Mouse (Mus musculus) forebrain, embryonic 16.5 days (tissue): ENCODE measurements at regions not wholly inside any gene's neighbourhood (a gene's known extent, or its start where the extent isn't known, plus 50 kb on each side); places are given as distances from the start of the nearest gene placed in this dataset.

Experiments
- ATAC-seq: fragments of 200-750 bp; cut with Nextera tagmentation; 2 replicates; pipeline ENCODE4 v1.8.0; 2017; ENCODE audit warnings: mild to moderate bottlenecking, moderate library complexity
- H3K27ac ChIP-seq: fragments of 300-500 bp; sonication (generic); 2 replicates; pipeline ENCODE4 v1.5.1; 2014; ENCODE audit warnings: low read length, control low read depth
- H3K27me3 ChIP-seq: fragments of 300-500 bp; sonication (generic); replicated peaks from 2 replicates; pipeline ENCODE4 v1.6.1; 2014; ENCODE audit warnings: low read length; ENCODE audit not compliant: control insufficient read depth, insufficient read depth
- H3K36me3 ChIP-seq: fragments of 300-500 bp; sonication (generic); 2 replicates; pipeline ENCODE4 v1.6.1; 2014; ENCODE audit not compliant: control insufficient read depth, insufficient read depth
- H3K4me1 ChIP-seq: fragments of 300-500 bp; sonication (generic); replicated peaks from 2 replicates; pipeline ENCODE4 v1.6.1; 2014; ENCODE audit warnings: low read length; ENCODE audit not compliant: control insufficient read depth, insufficient read depth
- H3K4me2 ChIP-seq: fragments of 300-500 bp; sonication (generic); 2 replicates; pipeline ENCODE4 v1.6.1; 2014; ENCODE audit warnings: mild to moderate bottlenecking, low read length, control low read depth
- H3K4me3 ChIP-seq: fragments of 300-500 bp; sonication (generic); replicated peaks from 2 replicates; pipeline ENCODE4 v1.5.1; 2014; ENCODE audit warnings: mild to moderate bottlenecking, low read length, control low read depth
- H3K9ac ChIP-seq: fragments of 300-500 bp; sonication (generic); replicated peaks from 2 replicates; pipeline ENCODE4 v1.6.1; 2014; ENCODE audit warnings: low read depth, low read length, control low read depth
- H3K9me3 ChIP-seq: fragments of 300-500 bp; sonication (generic); 2 replicates; pipeline ENCODE4 v1.6.1; 2016; ENCODE audit warnings: low read length; ENCODE audit not compliant: control insufficient read depth
- WGBS: fragments of 180-500 bp; shearing (Covaris S2); extraction: QIAGEN DNeasy Blood & Tissue Kit; methylation state at CpG from one replicate; pipeline ENCODE4 v1.1.7; 2014; 5-methylcytosine and 5-hydroxymethylcytosine counted together

DNA sequence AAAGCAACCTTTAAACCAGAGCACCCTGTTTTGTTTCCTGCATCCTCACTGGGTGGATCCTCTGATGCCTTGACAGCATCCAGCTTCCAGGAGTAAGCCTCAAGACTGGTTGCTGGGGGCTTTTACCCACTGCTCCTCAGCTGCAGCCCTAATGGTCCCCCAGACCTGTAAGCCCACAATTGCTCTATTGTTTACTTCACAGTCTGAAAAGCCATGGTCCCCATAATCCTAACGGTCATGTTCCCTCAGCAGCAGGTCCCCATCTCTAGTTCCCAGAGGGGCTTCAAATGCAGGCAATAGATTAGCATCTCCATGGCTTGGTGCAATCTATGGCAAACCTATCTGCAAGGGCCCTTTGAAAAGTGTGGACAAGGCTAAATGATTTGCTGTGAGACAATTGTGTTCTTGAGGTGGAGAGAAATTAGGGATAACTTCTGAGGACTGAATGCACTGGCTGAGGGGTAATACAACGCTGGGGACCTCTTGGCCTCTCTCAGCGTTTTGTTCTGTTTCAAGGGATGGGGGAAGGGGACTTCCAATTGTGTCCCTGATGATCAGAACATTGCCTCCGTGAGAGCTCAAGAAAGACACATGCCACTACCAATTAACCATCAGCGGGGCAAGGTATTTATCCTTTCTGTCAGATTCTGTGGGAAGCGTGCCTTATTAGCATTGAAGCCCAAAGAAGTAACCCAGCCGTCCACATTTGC, 341.1 kb upstream of the Adgrl2 start:
- Histone ChIP-seq H3K4me2 (no peak overlapping the region), H3K4me3 (no peak overlapping the region), H3K9ac (no peak overlapping the region), H3K27me3 (no peaks in the 10 kb centered on the region), H3K9me3 (no peaks in the 10 kb centered on the region), H3K4me1 (no peaks in the 10 kb centered on the region), H3K36me3 (no peaks in the 10 kb centered on the region), H3K27ac (no peak overlapping the region)
- 8% methylated on average over 7 of the region's 7 CpGs for WGBS
- ATAC-seq = no peak

DNA sequence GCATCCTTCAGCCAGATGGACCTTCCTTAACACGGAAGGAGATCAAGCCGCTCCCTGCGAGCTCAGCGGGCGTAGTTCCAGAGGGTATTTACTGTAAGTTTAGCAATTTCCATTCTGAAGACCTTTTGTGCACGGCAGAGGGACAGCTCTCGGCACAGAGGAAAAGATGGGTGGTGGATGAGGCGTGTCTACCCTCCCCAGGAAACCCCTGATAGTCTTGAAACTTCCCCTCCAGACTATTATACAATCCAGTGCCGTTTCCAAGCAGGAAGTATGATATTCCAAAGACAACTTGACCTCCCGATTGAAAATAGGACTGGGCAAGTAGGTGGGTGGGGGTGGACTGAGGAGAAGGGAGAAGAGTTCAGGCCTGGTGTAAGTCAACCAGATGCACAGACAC, 340.4 kb upstream of the Adgrl2 start:
- H3K4me2 ChIP-seq = no peak overlapping the region
- 70% methylated on average over 10 of the region's 10 CpGs for WGBS

DNA sequence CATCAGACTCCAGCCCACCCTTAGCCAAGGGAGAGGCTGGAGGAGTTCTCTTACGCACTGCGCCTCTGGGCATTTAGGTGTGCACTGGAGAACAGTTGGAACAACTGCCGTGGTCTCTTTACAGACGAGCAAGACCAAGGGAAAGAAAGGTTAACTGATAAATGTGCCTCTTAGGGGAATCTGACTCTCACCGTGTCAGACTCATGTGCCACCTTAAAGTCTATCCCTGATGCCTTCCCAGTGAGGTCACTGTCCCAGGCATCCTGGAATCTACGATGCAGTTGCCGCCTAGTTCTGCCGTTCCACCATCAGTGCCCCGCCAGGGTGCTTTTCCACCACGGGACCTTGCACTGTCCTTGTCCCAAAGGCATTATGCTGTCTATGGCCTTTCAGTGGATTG, 339.7 kb upstream of the Adgrl2 start:
- H3K9ac ChIP-seq = no peak overlapping the region
- no peak for ATAC-seq
- 81% methylated on average over 10 of the region's 10 CpGs for WGBS
- no peaks in the 10 kb centered on the region for H3K27me3 ChIP-seq
- H3K4me1 ChIP-seq = no peaks in the 10 kb centered on the region
- H3K9me3 ChIP-seq = no peaks in the 10 kb centered on the region
- H3K27ac ChIP-seq = no peak overlapping the region
- H3K36me3 ChIP-seq = no peaks in the 10 kb centered on the region
- H3K4me2 ChIP-seq = no peak overlapping the region
- no peak overlapping the region for H3K4me3 ChIP-seq

More for the DNA sequence above, 340.4 kb upstream of the Adgrl2 start:
- Histone ChIP-seq H3K4me1 (no peaks in the 10 kb centered on the region), H3K4me3 (no peak overlapping the region), H3K9me3 (no peaks in the 10 kb centered on the region), H3K27ac (no peak overlapping the region), H3K9ac (no peak overlapping the region), H3K36me3 (no peaks in the 10 kb centered on the region), H3K27me3 (no peaks in the 10 kb centered on the region)
- ATAC-seq = no peak

DNA sequence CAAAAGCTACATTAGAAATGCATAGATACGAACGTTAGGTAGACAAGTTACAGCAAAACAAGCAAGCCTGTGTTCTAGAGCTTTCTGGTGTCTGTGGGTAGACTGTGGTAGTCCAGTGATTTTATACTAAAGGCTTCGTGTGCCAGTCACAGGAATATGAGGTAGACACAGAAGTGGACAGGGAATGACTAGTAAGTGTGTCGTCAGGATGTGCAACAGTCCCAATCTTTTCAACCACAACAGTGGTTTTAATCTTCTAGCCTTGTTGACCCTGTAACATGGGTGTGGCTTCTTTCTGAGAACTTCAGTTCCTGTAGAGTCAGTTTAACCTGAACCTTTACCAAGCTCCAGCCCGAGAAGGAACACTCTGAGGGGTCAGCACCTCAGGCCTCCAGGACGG, 339.3 kb upstream of the Adgrl2 start:
- Histone ChIP-seq H3K36me3 (no peaks in the 10 kb centered on the region), H3K4me3 (no peak overlapping the region), H3K27ac (no peak overlapping the region), H3K27me3 (no peaks in the 10 kb centered on the region), H3K9me3 (no peaks in the 10 kb centered on the region), H3K4me1 (no peaks in the 10 kb centered on the region), H3K9ac (no peak overlapping the region), H3K4me2 (no peak overlapping the region)
- WGBS = 91% methylated on average over 6 of the region's 6 CpGs
- ATAC-seq = no peak

DNA sequence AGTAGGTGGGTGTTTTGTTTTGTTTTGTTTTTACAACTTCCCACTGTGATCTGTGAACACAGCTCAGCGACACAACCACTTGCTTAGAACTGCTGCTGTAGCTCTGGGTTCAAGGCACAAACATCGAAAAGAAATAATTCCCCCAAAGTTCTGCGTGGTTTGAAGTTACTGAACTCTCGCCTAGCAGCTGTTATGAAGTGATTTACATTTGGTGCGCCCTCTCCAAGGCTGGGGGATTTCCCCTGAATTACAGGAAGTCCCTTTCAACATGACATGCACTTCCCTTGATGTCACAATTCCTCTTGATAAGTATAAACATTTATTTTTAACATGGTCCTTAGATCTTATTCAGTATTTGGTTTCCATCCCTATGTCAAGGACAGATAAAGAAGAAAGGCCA, 336.3 kb upstream of the Adgrl2 start:
- H3K4me2 ChIP-seq = no peak overlapping the region
- no peaks in the 10 kb centered on the region for H3K4me1 ChIP-seq
- H3K9me3 ChIP-seq = no peaks in the 10 kb centered on the region
- H3K9ac ChIP-seq = no peak overlapping the region
- H3K4me3 ChIP-seq = no peak overlapping the region
- H3K27ac ChIP-seq = no peak overlapping the region
- 61% methylated on average over 5 of the region's 5 CpGs for WGBS
- H3K36me3 ChIP-seq = no peaks in the 10 kb centered on the region
- ATAC-seq = no peak
- H3K27me3 ChIP-seq = no peaks in the 10 kb centered on the region

DNA sequence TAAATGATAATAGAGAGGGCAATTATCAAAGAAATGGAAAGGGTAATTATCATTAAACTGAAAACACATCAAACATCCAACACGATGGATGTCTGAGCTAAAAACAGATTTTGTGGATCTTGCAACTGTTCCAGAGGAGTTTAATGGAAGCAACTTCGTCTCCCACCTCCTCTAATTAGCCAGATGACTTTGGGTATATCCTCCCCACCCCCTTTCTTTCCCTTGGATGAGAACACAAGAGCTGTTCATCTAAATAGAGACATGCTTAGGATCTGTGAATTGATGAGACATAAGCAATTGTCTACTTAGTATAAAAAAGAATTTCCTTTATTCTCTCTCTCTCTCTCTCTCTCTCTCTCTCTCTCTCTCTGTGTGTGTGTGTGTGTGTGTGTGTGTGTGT, 333.7 kb upstream of the Adgrl2 start:
- no peaks in the 10 kb centered on the region for H3K9me3 ChIP-seq
- H3K4me1 ChIP-seq = no peaks in the 10 kb centered on the region
- no peak overlapping the region for H3K4me3 ChIP-seq
- no peak overlapping the region for H3K27ac ChIP-seq
- no peak overlapping the region for H3K9ac ChIP-seq
- H3K4me2 ChIP-seq = no peak overlapping the region
- no peaks in the 10 kb centered on the region for H3K27me3 ChIP-seq
- no peaks in the 10 kb centered on the region for H3K36me3 ChIP-seq
- 25% methylated on average over 2 of the region's 2 CpGs for WGBS
- peak; percentile 62; the same call in 1 of the 2 replicates for ATAC-seq

DNA sequence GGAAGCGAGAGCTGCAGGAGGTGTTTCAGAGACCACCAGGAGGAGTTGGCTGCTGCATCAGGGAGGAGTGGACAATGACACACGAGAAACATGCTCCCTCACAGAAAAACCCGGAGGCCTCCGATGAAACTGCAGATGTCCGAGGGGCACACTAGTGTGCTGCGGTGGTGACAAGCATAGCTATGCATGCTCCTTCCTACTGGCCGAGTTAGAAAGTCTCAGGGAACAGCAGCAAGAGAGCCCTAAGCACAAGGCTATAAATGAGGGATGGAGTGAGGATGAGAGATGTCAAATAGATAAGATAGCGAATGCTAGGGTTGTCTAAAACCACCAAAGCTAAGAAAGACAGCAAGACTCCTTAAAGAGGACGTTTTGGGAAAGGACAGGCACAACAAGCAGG, 328.4 kb upstream of the Adgrl2 start:
- Histone ChIP-seq H3K9ac (no peak overlapping the region), H3K4me3 (no peak overlapping the region), H3K4me2 (no peak overlapping the region), H3K36me3 (no peaks in the 10 kb centered on the region), H3K27ac (no peak overlapping the region), H3K4me1 (no peaks in the 10 kb centered on the region), H3K27me3 (no peaks in the 10 kb centered on the region), H3K9me3 (no peaks in the 10 kb centered on the region)
- ATAC-seq = no peak
- WGBS = 68% methylated on average over 9 of the region's 9 CpGs

DNA sequence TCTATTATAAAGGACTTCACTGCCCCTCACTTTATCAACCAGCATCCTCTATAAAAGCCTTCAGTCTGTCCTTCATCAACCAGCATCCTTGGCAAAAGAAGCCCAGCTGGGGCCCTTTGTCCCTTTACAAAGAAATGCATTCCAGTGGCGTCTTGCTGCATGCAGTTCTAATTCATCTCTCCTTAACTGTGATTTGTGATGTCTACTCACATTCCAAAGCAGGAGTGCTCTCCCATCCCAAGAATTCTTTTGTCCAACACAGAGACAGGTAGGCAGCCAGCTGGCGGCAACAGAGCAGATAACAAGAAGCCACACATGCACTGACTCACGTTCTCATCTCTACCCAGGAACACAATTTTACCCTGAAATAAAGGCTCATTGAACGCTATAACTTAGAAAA, 323.9 kb upstream of the Adgrl2 start:
- H3K4me1 ChIP-seq = no peaks in the 10 kb centered on the region
- no peaks in the 10 kb centered on the region for H3K9me3 ChIP-seq
- no peaks in the 10 kb centered on the region for H3K27me3 ChIP-seq
- no peak overlapping the region for H3K27ac ChIP-seq
- H3K4me3 ChIP-seq = no peak overlapping the region
- no peak overlapping the region for H3K9ac ChIP-seq
- H3K4me2 ChIP-seq = no peak overlapping the region
- ATAC-seq = no peak
- no peaks in the 10 kb centered on the region for H3K36me3 ChIP-seq
- WGBS = 46% methylated on average over 4 of the region's 4 CpGs

DNA sequence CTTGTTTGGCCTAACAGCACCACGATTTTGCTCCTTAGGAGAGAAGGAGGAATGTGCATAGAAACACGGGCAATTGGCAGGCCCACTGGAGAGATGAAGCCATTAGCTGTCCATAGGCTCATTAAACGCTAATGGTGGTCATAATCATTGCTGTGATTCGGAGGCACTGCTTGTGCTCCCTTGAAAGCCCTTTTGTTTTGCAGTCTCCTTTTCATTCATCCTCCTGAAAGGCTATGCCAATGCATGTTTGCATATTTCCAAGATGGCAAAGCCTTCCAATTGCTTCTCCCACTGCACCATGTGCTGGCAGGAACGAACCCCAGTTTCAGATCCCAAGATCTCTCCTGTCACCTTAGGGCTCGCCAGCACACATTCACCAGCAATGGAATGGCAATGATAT, 322.9 kb upstream of the Adgrl2 start:
- ATAC-seq = peak; percentile 77
- WGBS = 22% methylated on average over 6 of the region's 6 CpGs

DNA sequence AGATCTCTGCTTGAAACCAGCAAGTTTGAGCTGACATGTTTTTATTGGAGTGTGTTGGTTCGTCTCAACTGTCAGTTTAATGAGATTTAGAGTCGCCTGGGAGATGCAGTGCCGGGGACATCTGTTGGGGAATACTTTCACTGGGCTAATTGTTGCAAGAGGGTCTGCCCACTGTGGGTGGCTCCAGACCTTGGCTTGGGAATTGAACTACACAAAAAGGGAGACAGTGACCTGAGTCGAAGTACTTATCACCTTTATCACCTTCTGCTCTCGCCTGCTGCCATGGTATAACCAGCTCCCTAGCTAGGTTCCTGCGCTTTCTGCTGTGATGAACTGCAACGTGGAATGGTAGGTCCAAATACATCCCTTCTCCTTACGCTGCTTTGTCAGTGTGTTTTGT, 321.2 kb upstream of the Adgrl2 start:
- Histone ChIP-seq H3K4me3 (no peak overlapping the region), H3K27ac (no peak overlapping the region), H3K4me1 (peaks cover 2% of the 10 kb centered on the region; the same call in 1 of the 2 replicates), H3K36me3 (no peaks in the 10 kb centered on the region), H3K27me3 (no peaks in the 10 kb centered on the region), H3K4me2 (no peak overlapping the region), H3K9me3 (no peaks in the 10 kb centered on the region), H3K9ac (no peak overlapping the region)
- no peak for ATAC-seq
- 86% methylated on average over 8 of the region's 8 CpGs for WGBS

More for the DNA sequence above, 322.9 kb upstream of the Adgrl2 start:
- H3K9ac ChIP-seq = no peak overlapping the region
- H3K4me3 ChIP-seq = no peak overlapping the region
- no peaks in the 10 kb centered on the region for H3K9me3 ChIP-seq
- H3K4me1 ChIP-seq = no peaks in the 10 kb centered on the region
- H3K27me3 ChIP-seq = no peaks in the 10 kb centered on the region
- H3K27ac ChIP-seq = no peak overlapping the region
- H3K36me3 ChIP-seq = no peaks in the 10 kb centered on the region
- H3K4me2 ChIP-seq = no peak overlapping the region
